Comparison of ENCODE assay signal across 6 mouse cellular contexts in the genomic region with DNA sequence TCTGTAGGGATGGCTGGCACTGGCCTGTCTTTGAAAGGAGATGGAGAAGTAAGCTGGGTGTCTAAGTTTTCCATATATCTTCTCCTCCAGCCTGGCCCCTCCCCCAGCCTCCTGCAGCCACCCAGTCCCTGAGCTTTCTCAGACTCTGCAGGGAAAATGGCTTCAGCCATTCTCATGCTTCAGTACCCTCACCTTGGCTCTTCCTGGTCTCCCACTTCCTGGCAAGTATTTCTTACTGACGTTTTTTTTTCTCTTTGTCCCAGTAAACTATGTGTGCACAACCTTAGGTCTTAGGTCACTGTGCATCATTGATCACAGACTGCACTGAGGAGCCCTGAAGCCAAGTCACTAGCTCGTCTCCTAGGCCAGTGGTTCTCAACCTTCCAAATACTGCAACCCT.
"Had no signal": no experiment of that assay in that cellular context is flagged by ENCODE, and none has a peak within 500 bp of the region (broad histone marks: within the 10 kb centered on the region; RNA-seq: fewer than 3 reads in every experiment).

No protein-coding gene starts in this region.

- H3K4me2 ChIP-seq: liver, embryonic 13.5 days; midbrain, embryonic 13.5 days; neural tube, embryonic 12.5 days had no signal

- H3K36me3 ChIP-seq: limb, embryonic 10.5 days; liver, embryonic 13.5 days; midbrain, embryonic 13.5 days; neural tube, embryonic 12.5 days had no signal

- H3K9me3 ChIP-seq: limb, embryonic 10.5 days; liver, embryonic 13.5 days; midbrain, embryonic 13.5 days; neural tube, embryonic 12.5 days had no signal

- H3K9ac ChIP-seq: liver, embryonic 13.5 days; liver, postnatal 0 days; midbrain, embryonic 13.5 days; neural tube, embryonic 12.5 days had no signal

- H3K27me3 ChIP-seq: midbrain, embryonic 13.5 days; neural tube, embryonic 12.5 days had no signal

- H3K27ac ChIP-seq: limb, embryonic 10.5 days; liver, embryonic 13.5 days; midbrain, embryonic 13.5 days; neural tube, embryonic 12.5 days; stomach, postnatal 0 days had no signal

- ATAC-seq: liver, postnatal 0 days; midbrain, embryonic 13.5 days had no signal

- DNase-seq: liver, embryonic 13.5 days; liver, postnatal 0 days had no signal

- H3K4me1 ChIP-seq: liver, embryonic 13.5 days; midbrain, embryonic 13.5 days; neural tube, embryonic 12.5 days had no signal

- H3K4me3 ChIP-seq: limb, embryonic 10.5 days; liver, embryonic 13.5 days; midbrain, embryonic 13.5 days; neural tube, embryonic 12.5 days had no signal
